Comparison of ENCODE assay signal across 9 mouse cellular contexts in genomic region chr16:39302902-39303361, GRCm38 (mm10).
A peak's percentile ranks its signal among the peaks of the same experiment; 100 is the strongest.
DNase-seq lines count a peak whose midpoint lies in the region; ATAC-seq and TF ChIP-seq lines count a peak whose summit lies in the region.
"Had no signal": no experiment of that assay in that cellular context is flagged by ENCODE, and none has a peak within 500 bp of the region (broad histone marks: within the 10 kb centered on the region; RNA-seq: fewer than 3 reads in every experiment).

No protein-coding gene starts in this region.

- H3K4me1 ChIP-seq in intestine, embryonic 14.5 days (replicated peaks; ENCODE audit: control insufficient read depth, insufficient read depth, low read length), result no peaks in the 10 kb centered on the region
- no peaks in the 10 kb centered on the region for H3K4me1 ChIP-seq in intestine, postnatal 0 days (replicated peaks; ENCODE audit: control insufficient read depth, insufficient read depth, low read length)
- peaks cover 17% of the 10 kb centered on the region for H3K4me1 ChIP-seq in hindbrain, embryonic 13.5 days (replicated peaks)
- peaks cover 14% of the 10 kb centered on the region for H3K4me1 ChIP-seq in limb, embryonic 10.5 days

- no peaks in the 10 kb centered on the region for H3K36me3 ChIP-seq in intestine, embryonic 14.5 days (ENCODE audit: control insufficient read depth, insufficient read depth, low read length)
- no peaks in the 10 kb centered on the region for H3K36me3 ChIP-seq in intestine, postnatal 0 days (ENCODE audit: control insufficient read depth, insufficient read depth)
- no peaks in the 10 kb centered on the region for H3K36me3 ChIP-seq in hindbrain, embryonic 13.5 days
- H3K36me3 ChIP-seq in limb, embryonic 10.5 days, result no peaks in the 10 kb centered on the region
- H3K36me3 ChIP-seq: heart, embryonic 15.5 days had no signal

- H3K9ac ChIP-seq in intestine, embryonic 14.5 days (ENCODE audit: low read length), result no peak overlapping the region
- no peak overlapping the region for H3K9ac ChIP-seq in intestine, postnatal 0 days (ENCODE audit: low read depth, low read length)
- H3K9ac ChIP-seq in hindbrain, embryonic 13.5 days, result no peak overlapping the region
- H3K9ac ChIP-seq: heart, embryonic 15.5 days had no signal

- peak; percentile 47; the same call in 1 of the 2 replicates for ATAC-seq in intestine, embryonic 14.5 days (replicated peaks; ENCODE audit: low FRiP score, low TSS enrichment, low read depth)
- no peak for ATAC-seq in intestine, postnatal 0 days
- ATAC-seq in hindbrain, embryonic 13.5 days (ENCODE audit: low FRiP score), result peak; percentile 99

- H3K27ac ChIP-seq in intestine, embryonic 14.5 days (ENCODE audit: low read depth), result no peak overlapping the region
- no peak overlapping the region for H3K27ac ChIP-seq in intestine, postnatal 0 days (ENCODE audit: low read depth, low read length)
- H3K27ac ChIP-seq in hindbrain, embryonic 13.5 days, result peak overlapping the region; percentile 83
- H3K27ac ChIP-seq in limb, embryonic 10.5 days, result no peak overlapping the region
- H3K27ac ChIP-seq: heart, embryonic 15.5 days had no signal

- no peak overlapping the region for H3K4me3 ChIP-seq in intestine, embryonic 14.5 days (ENCODE audit: low read depth, low read length)
- H3K4me3 ChIP-seq in intestine, postnatal 0 days (ENCODE audit: low read depth, low read length), result no peak overlapping the region
- no peak overlapping the region for H3K4me3 ChIP-seq in hindbrain, embryonic 13.5 days
- no peak overlapping the region for H3K4me3 ChIP-seq in limb, embryonic 10.5 days
- H3K4me3 ChIP-seq: heart, embryonic 15.5 days had no signal

- H3K9me3 ChIP-seq in intestine, embryonic 14.5 days (ENCODE audit: control insufficient read depth, low read length), result no peaks in the 10 kb centered on the region
- no peaks in the 10 kb centered on the region for H3K9me3 ChIP-seq in intestine, postnatal 0 days (ENCODE audit: control insufficient read depth)
- H3K9me3 ChIP-seq in hindbrain, embryonic 13.5 days, result no peaks in the 10 kb centered on the region
- no peaks in the 10 kb centered on the region for H3K9me3 ChIP-seq in limb, embryonic 10.5 days (replicated peaks)
- H3K9me3 ChIP-seq: heart, embryonic 15.5 days had no signal

- DNase-seq in intestine, embryonic 14.5 days (ENCODE audit: low spot score), result no peak
- peak; percentile 31 for DNase-seq in limb, embryonic 10.5 days (ENCODE audit: low spot score)
- peak; percentile 77 to 91 for DNase-seq in right cerebral cortex, postnatal 10 days (ENCODE audit: low spot score in 2 of 2)
- no peak for DNase-seq in spleen, postnatal 36 days (ENCODE audit: low spot score in 2 of 2)
- no peak for DNase-seq in c-Kit-positive CD71-positive TER-119-positive erythroid progenitor cells, embryonic 14.5 days (ENCODE audit: low spot score)
- DNase-seq in heart, adult 11 months, result no peak

- no peaks in the 10 kb centered on the region for H3K27me3 ChIP-seq in intestine, embryonic 14.5 days (replicated peaks; ENCODE audit: control insufficient read depth, insufficient read depth, low read length)
- H3K27me3 ChIP-seq in intestine, postnatal 0 days (replicated peaks; ENCODE audit: control insufficient read depth, insufficient read depth, low read length), result no peaks in the 10 kb centered on the region
- no peaks in the 10 kb centered on the region for H3K27me3 ChIP-seq in hindbrain, embryonic 13.5 days
- H3K27me3 ChIP-seq in limb, embryonic 10.5 days (ENCODE audit: low read depth, poor library complexity, severe bottlenecking), result no peaks in the 10 kb centered on the region
- H3K27me3 ChIP-seq: heart, embryonic 15.5 days had no signal

- no peak for TF ChIP-seq CTCF in intestine, postnatal 0 days (IDR thresholded peaks at IDR 0.05; ENCODE audit: low read depth)

- no peak overlapping the region for H3K4me2 ChIP-seq in intestine, embryonic 14.5 days (ENCODE audit: low read length)
- H3K4me2 ChIP-seq in intestine, postnatal 0 days (replicated peaks; ENCODE audit: low read depth), result no peak overlapping the region
- H3K4me2 ChIP-seq in hindbrain, embryonic 13.5 days, result peak overlapping the region; percentile 11; the same call in 1 of the 2 replicates
- H3K4me2 ChIP-seq: heart, embryonic 15.5 days had no signal

- 42% methylated on average over 1 of the region's 1 CpGs for WGBS in intestine, embryonic 14.5 days
- 22% methylated on average over 1 of the region's 1 CpGs for WGBS in intestine, postnatal 0 days
- WGBS in hindbrain, embryonic 13.5 days, result 11% methylated on average over 1 of the region's 1 CpGs
- 45% methylated on average over 1 of the region's 1 CpGs for WGBS in limb, embryonic 10.5 days

Comparison
In these comparisons a context has a peak if more than half of its experiments do, and no peak if none do; other contexts are left out.
1. DNase-seq: peak in limb, embryonic 10.5 days (single experiment) and right cerebral cortex, postnatal 10 days (2 of 2); none in intestine, embryonic 14.5 days (single experiment), spleen, postnatal 36 days (0 of 2), c-Kit-positive CD71-positive TER-119-positive erythroid progenitor cells, embryonic 14.5 days (single experiment) and heart, adult 11 months (single experiment).